Mouse (Mus musculus) neural tube, embryonic 14.5 days (tissue): ENCODE measurements around the gene Ankar. TPM values are rescaled to one million over a fixed set of nuclear protein-coding genes. Genes with fewer than 3 reads are reported as not detected.

ENCODE experiments used
- ATAC-seq: fragments of 200-750 bp; cut with Nextera tagmentation; 2 replicates; pipeline ENCODE4 v1.8.0; 2017; ENCODE audit warnings: low read depth, mild to moderate bottlenecking, moderate TSS enrichment, moderate library complexity
- H3K27ac ChIP-seq: fragments of 300-500 bp; sonication (generic); 2 replicates; pipeline ENCODE4 v1.5.1; 2014; ENCODE audit warnings: low read depth, mild to moderate bottlenecking, control low read depth, low read length, moderate library complexity, mixed read lengths
- H3K27me3 ChIP-seq: fragments of 300-500 bp; sonication (generic); 2 replicates; pipeline ENCODE4 v1.6.1; 2014; ENCODE audit warnings: low read length; ENCODE audit not compliant: control insufficient read depth, insufficient read depth
- H3K36me3 ChIP-seq: fragments of 300-500 bp; sonication (generic); 2 replicates; pipeline ENCODE4 v1.6.1; 2014; ENCODE audit warnings: low read length, mixed read lengths; ENCODE audit not compliant: control insufficient read depth, insufficient read depth
- H3K4me1 ChIP-seq: fragments of 300-500 bp; sonication (generic); 2 replicates; pipeline ENCODE4 v1.6.1; 2014; ENCODE audit warnings: low read length; ENCODE audit not compliant: control insufficient read depth, insufficient read depth
- H3K4me2 ChIP-seq: fragments of 300-500 bp; sonication (generic); 2 replicates; pipeline ENCODE4 v1.6.1; 2014; ENCODE audit warnings: mild to moderate bottlenecking, low read depth, low read length, control low read depth
- H3K4me3 ChIP-seq: fragments of 300-500 bp; sonication (generic); 2 replicates; pipeline ENCODE4 v1.5.1; 2014; ENCODE audit warnings: low read depth, low read length, control low read depth, mixed read lengths
- H3K9ac ChIP-seq: fragments of 300-500 bp; sonication (generic); replicated peaks from 2 replicates; pipeline ENCODE4 v1.6.1; 2014; ENCODE audit warnings: low read depth, mild to moderate bottlenecking, control low read depth, low read length, mixed read lengths
- H3K9me3 ChIP-seq: fragments of 300-500 bp; sonication (generic); 2 replicates; pipeline ENCODE4 v1.6.1; 2016; ENCODE audit warnings: low read length; ENCODE audit not compliant: control insufficient read depth
- WGBS: fragments of 180-500 bp; shearing (Covaris S2); extraction: QIAGEN DNeasy Blood & Tissue Kit; methylation state at CpG from one replicate; pipeline ENCODE4 v1.1.7; 2014; 5-methylcytosine and 5-hydroxymethylcytosine counted together
- polyA plus RNA-seq: library from polyadenylated mRNA; unstranded; fragments of >200 nt; fragmentation: Nextera tagmentation; extraction: Ambion mirVana; gene quantifications from 2 replicates; pipeline ENCODE4 v1.2.1, GENCODE M21; 2014

The Ankar gene
- polyA plus RNA-seq, 1 experiment from 2014 or later = not detected

- no peak overlapping the region for H3K4me2 ChIP-seq
- H3K4me3 ChIP-seq = no peak overlapping the region
- no peak for ATAC-seq
- peaks cover 10% of the 10 kb centered on the region for H3K36me3 ChIP-seq
- H3K9ac ChIP-seq = no peak overlapping the region
- no peak overlapping the region for H3K27ac ChIP-seq
- H3K4me1 ChIP-seq = no peaks in the 10 kb centered on the region
- H3K27me3 ChIP-seq = no peaks in the 10 kb centered on the region
- 89% methylated on average over 5 of the region's 5 CpGs for WGBS
- no peaks in the 10 kb centered on the region for H3K9me3 ChIP-seq
These were observed 98.2 kb downstream of the Ankar start for GRCm38 (mm10) chr1:72602186-72602585.

- Histone ChIP-seq H3K4me3 (no peak overlapping the region), H3K4me2 (no peak overlapping the region), H3K27ac (no peak overlapping the region), H3K9me3 (no peaks in the 10 kb centered on the region), H3K27me3 (no peaks in the 10 kb centered on the region), H3K36me3 (peaks cover 16% of the 10 kb centered on the region), H3K9ac (no peak overlapping the region), H3K4me1 (no peaks in the 10 kb centered on the region)
- no peak for ATAC-seq
- 94% methylated on average over 7 of the region's 7 CpGs for WGBS
These were observed 99.1 kb downstream of the Ankar start for GRCm38 (mm10) chr1:72601233-72601632.

GRCm38 (mm10) chr1:72600778-72601177, 99.6 kb downstream of the Ankar start:
- Histone ChIP-seq H3K4me2 (no peak overlapping the region), H3K27me3 (no peaks in the 10 kb centered on the region), H3K27ac (no peak overlapping the region), H3K4me3 (no peak overlapping the region), H3K9me3 (no peaks in the 10 kb centered on the region), H3K9ac (no peak overlapping the region), H3K36me3 (peaks cover 20% of the 10 kb centered on the region), H3K4me1 (no peaks in the 10 kb centered on the region)
- no peak for ATAC-seq
- 90% methylated on average over 5 of the region's 5 CpGs for WGBS

DNA sequence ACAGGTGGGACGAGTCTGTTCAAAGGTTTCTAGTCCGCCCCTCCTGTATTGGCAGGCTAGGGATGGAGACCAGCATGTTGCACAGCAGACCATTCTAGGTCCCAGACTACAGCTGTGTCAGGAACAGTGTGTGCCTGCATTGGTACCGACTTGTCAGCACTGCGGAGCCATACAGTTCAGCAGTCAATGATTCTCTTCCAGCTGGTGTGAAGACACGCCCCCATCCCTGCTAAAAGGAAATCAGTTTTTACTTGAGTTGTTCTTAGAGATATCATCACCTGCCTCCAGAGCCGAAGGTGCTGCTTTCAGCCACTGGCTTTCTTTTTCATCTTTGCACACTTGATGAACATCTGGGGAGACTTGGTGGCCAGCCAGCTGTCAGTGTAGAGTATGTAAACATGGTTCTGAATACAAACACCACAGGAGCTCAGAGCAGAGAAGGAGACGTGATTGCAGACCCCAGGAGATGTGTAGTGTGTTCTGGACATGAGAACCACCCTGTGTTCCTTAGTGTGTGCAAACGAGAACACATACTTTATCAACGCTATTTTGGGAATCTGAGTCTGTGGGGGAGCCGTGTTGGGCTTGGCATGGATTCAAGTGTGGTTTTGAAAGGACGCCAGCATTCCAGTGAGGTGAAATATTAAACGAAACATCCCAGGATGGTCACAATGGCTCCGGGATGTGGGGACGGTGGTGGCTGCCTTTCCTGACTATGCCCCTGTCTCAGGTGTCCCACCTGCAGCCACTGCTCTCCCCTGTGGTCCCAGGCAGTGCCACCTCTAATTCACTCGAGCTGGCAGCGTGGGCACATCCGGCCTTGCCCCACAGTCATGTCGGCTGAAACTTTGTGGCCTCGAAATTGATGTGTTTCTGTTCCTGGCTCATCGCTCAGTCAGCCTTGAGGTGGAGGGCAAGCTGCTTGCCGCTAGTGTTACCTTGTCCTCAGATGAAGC, 101.0 kb downstream of the Ankar start:
- Histone ChIP-seq H3K4me1 (no peaks in the 10 kb centered on the region), H3K4me3 (no peak overlapping the region), H3K27ac (no peak overlapping the region), H3K9me3 (no peaks in the 10 kb centered on the region), H3K9ac (no peak overlapping the region), H3K4me2 (no peak overlapping the region), H3K27me3 (no peaks in the 10 kb centered on the region), H3K36me3 (peaks cover 27% of the 10 kb centered on the region)
- ATAC-seq = no peak; the same call in 1 of the 2 replicates
- WGBS = 75% methylated on average over 21 of the region's 21 CpGs

GRCm38 (mm10) chr1:72596231-72596630, 104.1 kb downstream of the Ankar start:
- Histone ChIP-seq H3K36me3 (peaks cover 49% of the 10 kb centered on the region), H3K27ac (no peak overlapping the region), H3K27me3 (no peaks in the 10 kb centered on the region), H3K9me3 (no peaks in the 10 kb centered on the region), H3K4me3 (no peak overlapping the region), H3K9ac (no peak overlapping the region), H3K4me2 (no peak overlapping the region), H3K4me1 (no peaks in the 10 kb centered on the region)
- 90% methylated on average over 5 of the region's 5 CpGs for WGBS
- ATAC-seq = no peak

DNA sequence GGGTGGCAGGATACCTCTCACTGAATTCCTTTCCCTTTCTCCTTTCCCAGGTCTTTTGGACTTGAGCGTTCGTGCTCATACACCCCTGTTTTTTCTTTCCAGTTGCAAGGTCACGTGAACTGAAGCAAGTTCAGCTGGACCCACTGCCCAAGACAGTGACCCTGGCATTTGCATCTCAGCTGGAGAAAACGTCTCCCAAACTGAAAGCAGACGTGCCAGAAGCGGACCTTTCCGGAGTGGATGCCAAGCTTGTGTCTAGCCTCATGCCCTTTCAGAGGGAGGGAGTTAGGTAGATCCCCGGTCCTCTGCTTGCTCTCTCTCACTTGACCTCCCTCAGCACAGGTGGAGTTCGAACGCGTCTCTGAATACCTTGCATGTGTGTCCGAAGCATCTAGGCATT, 104.7 kb downstream of the Ankar start:
- WGBS = 97% methylated on average over 12 of the region's 12 CpGs
- peaks cover 52% of the 10 kb centered on the region for H3K36me3 ChIP-seq
- no peak overlapping the region for H3K4me2 ChIP-seq

DNA sequence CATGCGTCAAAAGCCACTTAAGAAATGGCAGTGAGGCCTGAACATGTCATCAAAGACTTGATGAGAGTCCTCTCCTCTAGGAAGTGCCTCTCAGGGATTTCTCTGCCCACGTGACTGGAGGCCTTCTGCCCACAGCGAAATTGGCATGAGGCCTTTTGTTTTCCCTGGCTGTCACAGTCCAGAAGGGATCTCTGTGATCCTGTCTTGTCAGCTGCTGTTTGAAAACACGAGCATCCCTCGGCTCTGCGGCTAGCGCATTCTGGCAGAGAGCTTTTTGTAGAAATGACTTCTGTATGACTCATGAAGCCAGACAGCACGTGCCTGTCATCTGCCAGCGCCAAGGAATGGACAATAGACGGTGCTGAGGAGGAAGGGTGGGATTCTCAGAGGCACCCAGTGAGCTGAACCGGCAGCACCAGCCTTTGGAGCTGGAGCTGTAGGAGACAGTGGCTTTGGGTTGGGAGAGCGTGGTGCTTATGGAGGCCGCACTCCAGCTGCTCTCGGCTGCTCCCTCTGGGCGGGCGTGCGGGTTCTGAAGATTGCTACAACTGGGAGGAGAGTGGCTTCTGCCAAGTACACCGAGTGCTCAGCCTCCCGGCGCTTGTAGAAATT, 106.9 kb downstream of the Ankar start:
- Histone ChIP-seq H3K4me2 (no peak overlapping the region), H3K36me3 (peaks cover 53% of the 10 kb centered on the region), H3K9ac (no peak overlapping the region), H3K4me3 (no peak overlapping the region), H3K4me1 (no peaks in the 10 kb centered on the region), H3K27ac (no peak overlapping the region), H3K9me3 (no peaks in the 10 kb centered on the region), H3K27me3 (no peaks in the 10 kb centered on the region)
- ATAC-seq = no peak
- WGBS = 72% methylated on average over 20 of the region's 20 CpGs

More for the DNA sequence above, 104.7 kb downstream of the Ankar start:
- Histone ChIP-seq H3K4me1 (no peaks in the 10 kb centered on the region), H3K9ac (no peak overlapping the region), H3K9me3 (no peaks in the 10 kb centered on the region), H3K27me3 (no peaks in the 10 kb centered on the region), H3K27ac (no peak overlapping the region), H3K4me3 (no peak overlapping the region)
- no peak for ATAC-seq
